Mouse (Mus musculus): ENCODE measurements around the gene Ankmy1. TPM values are rescaled to one million over a fixed set of nuclear protein-coding genes. Genes with fewer than 3 reads are reported as not detected.

Gene Ankmy1
- 0.06 and 0.13 TPM in 2 replicates for polyA plus RNA-seq (2015; fragmentation: Nextera tagmentation; extraction: Ambion mirVana)

GRCm38 (mm10) chr1:92902786-92903185 is at the start of gene Ankmy1:
Ankmy1 (minus strand) TSS chr1:92902906.
- peak within 1 kb of the TSS; percentile 32; the same call in 1 of the 2 replicates for H3K9ac ChIP-seq (ENCODE audit: low read depth, low read length)

GRCm38 (mm10) chr1:92950607-92951006 is 47.9 kb upstream of the Ankmy1 start, which contains the start of gene Gpr35:
Gpr35 (plus strand) TSS chr1:92950865.
- H3K36me3 ChIP-seq (ENCODE audit: control insufficient read depth, insufficient read depth, low read length): peaks cover 5% of the 10 kb centered on the region; the same call in 1 of the 2 replicates
- H3K4me3 ChIP-seq (ENCODE audit: low read length): peak within 1 kb of the TSS; percentile 49
- ATAC-seq: peak; percentile 95
- peak within 1 kb of the TSS; percentile 55 for H3K4me2 ChIP-seq (ENCODE audit: low read depth, low read length)
- no peaks in the 10 kb centered on the region for H3K9me3 ChIP-seq (ENCODE audit: control insufficient read depth, low read length)
- no peaks in the 10 kb centered on the region for H3K27me3 ChIP-seq (replicated peaks; ENCODE audit: control insufficient read depth, insufficient read depth, low read length)
- H3K9ac ChIP-seq (ENCODE audit: low read depth, low read length): peak within 1 kb of the TSS; percentile 68
- peak within 1 kb of the TSS; percentile 77 for H3K27ac ChIP-seq (ENCODE audit: low read length)
- WGBS: 54% methylated on average over 5 of the region's 5 CpGs
- H3K4me1 ChIP-seq (ENCODE audit: control insufficient read depth, insufficient read depth, low read length): peaks cover 15% of the 10 kb centered on the region; the same call in 1 of the 2 replicates

More at GRCm38 (mm10) chr1:92902786-92903185, at the start of gene Ankmy1:
- no peaks in the 10 kb centered on the region for H3K27me3 ChIP-seq (replicated peaks; ENCODE audit: control insufficient read depth, insufficient read depth, low read length)
- WGBS: 3% methylated on average over 15 of the region's 15 CpGs
- peak; percentile 27 for ATAC-seq
- H3K4me2 ChIP-seq (ENCODE audit: low read depth, low read length): peak within 1 kb of the TSS; percentile 39
- peak within 1 kb of the TSS; percentile 21; the same call in 1 of the 2 replicates for H3K4me3 ChIP-seq (ENCODE audit: low read length)
- H3K27ac ChIP-seq (ENCODE audit: low read length): no peak within 1 kb of the TSS
- no peaks in the 10 kb centered on the region for H3K36me3 ChIP-seq (ENCODE audit: control insufficient read depth, insufficient read depth, low read length)
- H3K9me3 ChIP-seq (ENCODE audit: control insufficient read depth, low read length): no peaks in the 10 kb centered on the region
- peaks cover 8% of the 10 kb centered on the region for H3K4me1 ChIP-seq (ENCODE audit: control insufficient read depth, insufficient read depth, low read length)

- Histone ChIP-seq H3K4me3 (ENCODE audit: low read length) (peak overlapping the region; percentile 49), H3K36me3 (ENCODE audit: control insufficient read depth, insufficient read depth, low read length) (peaks cover 5% of the 10 kb centered on the region; the same call in 1 of the 2 replicates), H3K9ac (ENCODE audit: low read depth, low read length) (peak overlapping the region; percentile 59), H3K27ac (ENCODE audit: low read length) (peak overlapping the region; percentile 77), H3K27me3 (replicated peaks; ENCODE audit: control insufficient read depth, insufficient read depth, low read length) (no peaks in the 10 kb centered on the region), H3K9me3 (ENCODE audit: control insufficient read depth, low read length) (no peaks in the 10 kb centered on the region), H3K4me1 (ENCODE audit: control insufficient read depth, insufficient read depth, low read length) (peaks cover 15% of the 10 kb centered on the region; the same call in 1 of the 2 replicates), H3K4me2 (ENCODE audit: low read depth, low read length) (peak overlapping the region; percentile 55)
- WGBS: 57% methylated on average over 6 of the region's 6 CpGs
- ATAC-seq: 0 out of 2 replicates have a peak, but pooled peaks have one; percentile 8
Observed at GRCm38 (mm10) chr1:92949426-92949825, 46.7 kb upstream of the Ankmy1 start.

DNA sequence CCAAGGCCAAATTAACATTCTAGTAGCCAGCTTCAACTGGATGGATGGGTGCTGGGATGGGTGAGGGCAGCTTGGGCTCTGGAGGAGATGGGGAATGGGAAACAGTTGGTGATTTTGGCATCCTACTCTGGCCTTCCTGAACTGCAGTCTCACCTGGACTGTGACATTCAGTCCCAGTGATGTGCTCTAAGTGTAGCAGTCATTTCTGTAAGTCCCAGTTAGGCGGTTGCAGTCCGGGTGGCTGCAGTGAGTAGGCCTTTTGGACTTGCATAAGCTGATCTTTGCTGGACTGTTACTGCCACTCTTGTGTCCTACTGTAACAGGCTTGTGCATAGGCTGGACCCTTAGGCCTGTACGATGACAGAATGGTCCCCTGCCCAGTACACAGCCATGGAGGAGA is 45.3 kb upstream of the Ankmy1 start:
- no peak overlapping the region for H3K27ac ChIP-seq (ENCODE audit: low read length)
- peaks cover 9% of the 10 kb centered on the region; the same call in 1 of the 2 replicates for H3K36me3 ChIP-seq (ENCODE audit: control insufficient read depth, insufficient read depth, low read length)
- WGBS: 94% methylated on average over 3 of the region's 3 CpGs
- peaks cover 15% of the 10 kb centered on the region; the same call in 1 of the 2 replicates for H3K4me1 ChIP-seq (ENCODE audit: control insufficient read depth, insufficient read depth, low read length)
- H3K9me3 ChIP-seq (ENCODE audit: control insufficient read depth, low read length): no peaks in the 10 kb centered on the region
- H3K27me3 ChIP-seq (replicated peaks; ENCODE audit: control insufficient read depth, insufficient read depth, low read length): no peaks in the 10 kb centered on the region
- no peak overlapping the region for H3K4me2 ChIP-seq (ENCODE audit: low read depth, low read length)
- no peak overlapping the region for H3K4me3 ChIP-seq (ENCODE audit: low read length)
- ATAC-seq: no peak
- no peak overlapping the region for H3K9ac ChIP-seq (ENCODE audit: low read depth, low read length)

- no peak for ATAC-seq
- Histone ChIP-seq H3K9ac (ENCODE audit: low read depth, low read length) (no peak overlapping the region), H3K4me2 (ENCODE audit: low read depth, low read length) (no peak overlapping the region), H3K4me3 (ENCODE audit: low read length) (no peak overlapping the region), H3K4me1 (ENCODE audit: control insufficient read depth, insufficient read depth, low read length) (peaks cover 8% of the 10 kb centered on the region; the same call in 1 of the 2 replicates), H3K27ac (ENCODE audit: low read length) (no peak overlapping the region), H3K27me3 (replicated peaks; ENCODE audit: control insufficient read depth, insufficient read depth, low read length) (no peaks in the 10 kb centered on the region), H3K36me3 (ENCODE audit: control insufficient read depth, insufficient read depth, low read length) (peaks cover 19% of the 10 kb centered on the region), H3K9me3 (ENCODE audit: control insufficient read depth, low read length) (no peaks in the 10 kb centered on the region)
- 93% methylated on average over 19 of the region's 19 CpGs for WGBS
Observed at GRCm38 (mm10) chr1:92943219-92943989, 40.7 kb upstream of the Ankmy1 start.

- Histone ChIP-seq H3K27ac (ENCODE audit: low read length) (no peak overlapping the region), H3K4me1 (ENCODE audit: control insufficient read depth, insufficient read depth, low read length) (peaks cover 23% of the 10 kb centered on the region), H3K27me3 (replicated peaks; ENCODE audit: control insufficient read depth, insufficient read depth, low read length) (no peaks in the 10 kb centered on the region), H3K4me3 (ENCODE audit: low read length) (no peak overlapping the region), H3K9ac (ENCODE audit: low read depth, low read length) (no peak overlapping the region), H3K4me2 (ENCODE audit: low read depth, low read length) (no peak overlapping the region), H3K9me3 (ENCODE audit: control insufficient read depth, low read length) (no peaks in the 10 kb centered on the region), H3K36me3 (ENCODE audit: control insufficient read depth, insufficient read depth, low read length) (peaks cover 14% of the 10 kb centered on the region; the same call in 1 of the 2 replicates)
- ATAC-seq: no peak
- WGBS: 95% methylated on average over 4 of the region's 4 CpGs
Observed at GRCm38 (mm10) chr1:92939746-92940145, 37.0 kb upstream of the Ankmy1 start.

GRCm38 (mm10) chr1:92937797-92938196 is 35.1 kb upstream of the Ankmy1 start:
- H3K27me3 ChIP-seq (replicated peaks; ENCODE audit: control insufficient read depth, insufficient read depth, low read length): no peaks in the 10 kb centered on the region
- H3K4me2 ChIP-seq (ENCODE audit: low read depth, low read length): no peak overlapping the region; the same call in 1 of the 2 replicates
- peaks cover 10% of the 10 kb centered on the region; the same call in 1 of the 2 replicates for H3K36me3 ChIP-seq (ENCODE audit: control insufficient read depth, insufficient read depth, low read length)
- H3K27ac ChIP-seq (ENCODE audit: low read length): peak overlapping the region; percentile 47; the same call in 1 of the 2 replicates
- peak; percentile 18 for ATAC-seq
- no peak overlapping the region for H3K9ac ChIP-seq (ENCODE audit: low read depth, low read length)
- H3K4me1 ChIP-seq (ENCODE audit: control insufficient read depth, insufficient read depth, low read length): peaks cover 28% of the 10 kb centered on the region
- no peaks in the 10 kb centered on the region for H3K9me3 ChIP-seq (ENCODE audit: control insufficient read depth, low read length)
- H3K4me3 ChIP-seq (ENCODE audit: low read length): no peak overlapping the region
- WGBS: 74% methylated on average over 3 of the region's 3 CpGs

GRCm38 (mm10) chr1:92936467-92936866 is 33.8 kb upstream of the Ankmy1 start:
- no peaks in the 10 kb centered on the region for H3K9me3 ChIP-seq (ENCODE audit: control insufficient read depth, low read length)
- H3K9ac ChIP-seq (ENCODE audit: low read depth, low read length): peak overlapping the region; percentile 52
- ATAC-seq: no peak
- peaks cover 7% of the 10 kb centered on the region; the same call in 1 of the 2 replicates for H3K36me3 ChIP-seq (ENCODE audit: control insufficient read depth, insufficient read depth, low read length)
- H3K27me3 ChIP-seq (replicated peaks; ENCODE audit: control insufficient read depth, insufficient read depth, low read length): no peaks in the 10 kb centered on the region
- H3K27ac ChIP-seq (ENCODE audit: low read length): peak overlapping the region; percentile 38; the same call in 1 of the 2 replicates
- peaks cover 28% of the 10 kb centered on the region for H3K4me1 ChIP-seq (ENCODE audit: control insufficient read depth, insufficient read depth, low read length)
- H3K4me3 ChIP-seq (ENCODE audit: low read length): no peak overlapping the region
- WGBS: 61% methylated on average over 3 of the region's 3 CpGs
- peak overlapping the region; percentile 89; the same call in 1 of the 2 replicates for H3K4me2 ChIP-seq (ENCODE audit: low read depth, low read length)

DNA sequence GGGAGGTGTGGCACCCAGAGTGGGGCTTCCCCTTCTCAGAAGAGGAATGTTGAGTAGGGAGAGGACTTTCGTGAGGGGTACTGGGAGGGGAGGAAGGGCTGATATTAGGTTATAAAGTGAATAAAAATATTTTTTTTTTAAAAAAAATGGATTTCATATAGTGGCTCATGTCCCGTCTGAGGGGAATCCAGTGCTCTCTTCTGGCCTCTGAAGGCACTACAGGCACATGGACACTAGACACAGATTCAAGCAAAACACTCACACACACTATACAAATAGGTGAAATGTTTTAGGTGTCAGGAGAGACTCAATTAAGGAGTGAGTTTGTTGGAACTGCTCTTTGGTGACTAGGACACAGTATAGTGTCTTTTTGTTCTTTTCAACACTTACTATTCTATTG is 33.3 kb upstream of the Ankmy1 start:
- H3K27ac ChIP-seq (ENCODE audit: low read length): peak overlapping the region; percentile 42; the same call in 1 of the 2 replicates
- peak overlapping the region; percentile 89 for H3K4me2 ChIP-seq (ENCODE audit: low read depth, low read length)
- peak overlapping the region; percentile 73; the same call in 1 of the 2 replicates for H3K9ac ChIP-seq (ENCODE audit: low read depth, low read length)
- no peaks in the 10 kb centered on the region for H3K27me3 ChIP-seq (replicated peaks; ENCODE audit: control insufficient read depth, insufficient read depth, low read length)
- peaks cover 28% of the 10 kb centered on the region for H3K4me1 ChIP-seq (ENCODE audit: control insufficient read depth, insufficient read depth, low read length)
- no peaks in the 10 kb centered on the region for H3K9me3 ChIP-seq (ENCODE audit: control insufficient read depth, low read length)
- ATAC-seq: no peak
- 39% methylated on average over 2 of the region's 2 CpGs for WGBS
- peaks cover 7% of the 10 kb centered on the region; the same call in 1 of the 2 replicates for H3K36me3 ChIP-seq (ENCODE audit: control insufficient read depth, insufficient read depth, low read length)
- H3K4me3 ChIP-seq (ENCODE audit: low read length): peak overlapping the region; percentile 84
